Mouse (Mus musculus): Measurements from ENCODE around the gene Ubl4a.
"Not testable (repeated sequence)": the region's sequence is repeated elsewhere in the genome, so short reads cannot be mapped to it uniquely, and the experiment has no call there.

The Ubl4a gene

DNA sequence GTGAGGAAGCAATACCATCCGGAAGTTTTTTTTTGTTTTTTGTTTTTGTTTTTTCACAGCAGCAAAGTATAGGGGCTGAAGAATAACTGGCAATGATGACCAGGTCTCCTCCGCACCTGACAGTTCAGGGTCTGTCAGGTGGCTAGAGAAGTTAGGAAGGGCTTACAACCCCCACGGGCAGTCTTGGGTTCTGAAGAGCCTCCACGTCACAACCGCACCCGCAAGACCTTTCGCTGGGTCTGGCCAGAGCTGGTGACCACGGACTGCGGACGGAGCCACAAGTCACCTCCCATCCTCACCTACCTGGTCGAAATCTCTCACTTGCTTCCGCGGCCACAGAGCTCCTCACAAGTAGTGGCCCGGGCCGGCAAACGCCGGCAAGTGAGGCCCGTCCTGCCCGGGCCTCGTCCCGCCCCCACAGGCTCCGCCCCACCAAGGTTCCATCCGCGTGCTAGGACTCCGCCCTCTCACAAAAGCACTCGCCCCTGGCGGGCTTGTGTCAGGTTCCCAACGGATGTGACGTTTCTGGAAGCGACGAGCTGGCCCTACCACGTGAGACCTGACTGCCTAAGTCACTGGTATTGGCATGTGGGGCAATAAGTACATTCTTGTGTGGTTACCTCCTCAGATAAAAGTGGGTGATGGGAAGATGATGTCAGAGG is at the start of gene Ubl4a, which contains the start of gene Slc10a3:
Ubl4a (minus strand) TSS at position 331 of the 662 bp plus-strand sequence.
Slc10a3 (minus strand) TSS at position 462 of the 662 bp plus-strand sequence.
- DNase-seq: peak; percentile 87

DNA sequence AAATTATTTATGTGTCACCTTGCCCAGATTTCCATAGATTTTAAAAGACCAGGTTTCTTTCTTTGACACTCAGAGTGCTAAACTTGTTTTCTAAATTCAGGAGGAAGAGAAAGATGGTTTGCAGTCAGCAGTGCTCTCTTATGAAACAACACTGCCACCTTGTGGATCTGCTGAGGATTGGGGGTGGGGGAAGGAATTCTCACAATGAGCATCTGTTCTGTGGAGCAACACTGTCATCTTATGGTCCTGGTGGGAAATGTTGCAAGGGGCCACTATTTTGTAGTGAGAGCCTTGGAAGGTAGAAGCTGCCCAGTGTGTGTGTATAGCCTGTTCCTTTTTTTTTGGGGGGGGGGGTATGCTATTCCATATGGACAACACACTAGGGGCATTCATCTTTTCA is 40.4 kb upstream of the Ubl4a start:
- peak; percentile 76 for DNase-seq

DNA sequence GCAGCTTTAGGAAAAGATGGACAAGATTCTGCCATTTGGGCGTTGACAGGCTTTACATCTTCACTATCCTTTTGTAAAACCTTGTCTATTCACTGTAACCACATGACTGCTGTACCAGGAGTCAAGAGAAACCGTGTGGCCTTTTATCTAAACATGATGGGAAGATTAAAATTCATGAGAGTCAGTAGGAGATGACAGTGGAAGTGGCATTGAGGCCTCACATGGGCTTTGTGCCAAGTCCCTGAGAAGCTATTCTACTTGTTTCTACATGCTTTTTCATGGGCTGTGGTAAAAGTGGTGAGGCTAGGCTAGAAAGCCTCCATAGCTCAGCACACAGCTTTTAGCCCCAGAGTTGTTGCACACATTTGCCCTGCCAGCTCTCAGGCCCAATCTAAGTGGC is 35.3 kb upstream of the Ubl4a start:
- DNase-seq: no peak

DNA sequence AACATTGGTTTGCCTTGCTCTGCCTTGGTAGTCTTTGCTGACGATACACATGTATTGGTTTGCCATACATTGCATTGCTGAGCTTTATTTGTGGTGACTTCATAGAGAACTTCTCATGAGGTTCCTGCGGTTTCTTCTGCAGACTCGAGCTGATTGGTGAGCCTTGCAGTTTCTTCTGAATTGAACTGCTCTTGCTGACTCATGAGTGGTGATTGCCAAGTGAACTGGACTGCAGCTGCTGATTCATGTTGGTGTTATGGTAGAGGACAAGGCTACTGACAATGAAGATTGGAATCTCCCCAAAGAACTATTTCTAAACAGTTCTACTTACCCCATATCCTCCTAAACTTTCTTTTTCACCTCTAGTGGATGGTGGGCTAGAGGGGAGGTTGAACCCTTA is 27.1 kb upstream of the Ubl4a start:
- DNase-seq: no peak

DNA sequence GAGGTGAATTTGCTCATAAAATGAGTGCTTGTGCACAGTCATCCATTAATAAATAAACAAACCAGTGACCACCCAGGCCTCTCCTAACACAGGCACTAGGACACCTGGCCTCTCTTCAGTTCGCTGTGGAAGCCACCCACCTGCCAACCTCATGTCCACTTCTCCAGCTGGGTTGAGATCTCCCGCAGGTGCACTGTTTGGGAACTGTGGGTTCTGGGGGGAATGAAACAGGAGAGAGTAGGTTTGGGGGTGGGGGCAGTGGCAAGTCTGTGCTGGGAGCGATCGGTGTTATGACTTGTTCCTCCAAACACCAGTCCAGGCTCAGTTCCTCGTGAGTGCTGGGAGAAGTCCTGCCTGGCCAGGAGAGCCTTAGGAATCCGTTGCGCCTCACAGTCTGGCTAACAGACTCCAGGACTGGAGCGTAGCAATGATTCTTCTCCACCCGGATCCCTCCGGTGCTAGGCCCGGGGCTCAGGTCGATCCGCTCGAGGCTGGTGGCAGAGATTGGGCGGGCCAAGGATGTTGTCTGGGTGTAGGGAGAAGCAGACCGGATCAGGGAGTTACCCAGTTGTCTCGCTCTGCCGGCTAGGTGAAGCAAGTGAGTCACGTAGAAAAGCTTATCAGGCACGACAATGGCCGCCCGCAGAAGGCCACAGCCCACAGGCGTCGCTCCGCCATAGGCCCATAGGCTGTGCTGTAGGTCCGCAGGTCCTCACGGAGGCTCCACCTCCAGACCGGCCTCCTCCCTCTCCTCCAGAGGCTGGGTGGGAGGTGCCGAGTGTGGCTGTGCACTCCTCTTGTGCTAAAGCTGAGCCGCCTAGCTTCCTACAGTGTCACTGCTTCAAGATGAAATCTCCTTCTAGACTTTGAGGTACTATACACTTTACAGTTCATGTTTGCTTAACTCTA is 19.8 kb upstream of the Ubl4a start, which contains the start of the genes Fam3a and Ikbkg:
Fam3a (minus strand) TSS at position 738 of the 909 bp plus-strand sequence.
Ikbkg (plus strand) TSS at position 756 of the 909 bp plus-strand sequence.
- peak; percentile 87 for DNase-seq

DNA sequence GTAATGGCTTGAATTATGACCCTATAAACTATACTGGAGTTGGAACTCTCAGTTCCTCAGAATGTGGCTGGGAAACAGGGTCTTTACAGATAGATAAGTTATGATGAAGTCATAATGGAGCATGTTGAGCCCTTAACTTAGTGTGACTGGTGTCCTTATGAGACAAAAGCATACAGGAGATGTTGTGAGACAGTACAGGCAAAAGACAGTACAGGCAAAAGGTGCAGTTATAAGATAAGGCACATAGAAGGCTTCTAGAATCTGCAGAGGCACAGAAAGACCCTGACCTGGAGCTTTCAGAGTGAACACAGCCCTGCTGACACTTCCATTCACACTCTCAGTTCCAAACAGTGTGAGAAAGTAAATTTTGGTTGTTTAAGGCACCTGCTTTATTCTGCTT is 15.1 kb upstream of the Ubl4a start:
- DNase-seq: no peak

DNA sequence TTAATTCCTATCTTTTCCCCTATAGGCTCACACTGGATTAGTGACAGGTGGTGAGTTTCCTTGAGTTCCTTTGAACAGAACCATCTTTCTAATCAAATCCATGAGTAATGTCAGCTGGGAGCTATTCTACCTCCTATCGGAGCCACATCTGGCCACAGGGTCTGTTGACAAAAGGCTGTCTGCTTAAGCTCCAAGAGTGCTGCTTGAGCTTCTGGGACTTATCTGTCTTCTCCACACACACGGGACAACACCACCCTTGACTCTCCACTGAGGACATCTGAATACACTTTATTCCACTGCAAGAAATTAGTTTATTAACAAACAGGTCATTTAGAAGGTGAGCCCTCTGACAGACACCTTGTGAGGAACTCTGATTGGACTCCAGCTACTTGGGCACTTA is 11.4 kb upstream of the Ubl4a start:
- DNase-seq: no peak

DNA sequence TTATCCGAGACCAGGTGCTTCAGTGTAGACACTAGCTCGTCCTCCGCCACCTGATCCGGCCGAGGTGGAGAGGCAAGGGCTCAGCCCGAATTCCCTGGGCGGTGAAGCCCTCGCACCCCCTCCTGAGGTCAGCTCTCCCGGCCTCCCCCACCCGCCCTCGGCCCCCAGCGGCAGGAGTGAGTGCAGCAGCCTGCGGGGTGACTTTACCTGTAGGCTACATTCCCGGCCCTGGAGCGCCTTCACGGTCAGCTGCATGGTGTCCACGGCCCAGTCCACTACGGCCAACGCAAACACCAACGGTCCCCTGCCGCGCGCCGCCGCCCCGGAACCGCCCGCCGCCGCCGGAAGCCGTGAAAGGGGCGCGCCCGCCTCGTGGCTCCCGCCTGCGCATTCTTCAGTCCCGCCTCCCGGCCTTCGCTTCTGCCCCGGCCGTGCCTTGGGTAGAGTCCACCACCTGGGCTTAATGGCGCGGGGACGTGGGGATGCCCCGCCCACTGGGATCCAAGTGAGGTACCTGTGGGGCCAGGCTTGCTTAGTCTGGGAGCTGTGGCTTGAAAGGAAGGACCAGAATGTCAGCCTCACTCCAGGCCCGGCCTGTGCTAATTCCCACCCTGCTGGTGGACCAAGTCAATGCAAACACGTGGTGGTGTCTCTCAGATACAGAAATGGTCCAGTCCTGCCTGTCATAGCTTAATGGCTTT is 4.7 kb downstream of the Ubl4a start:
- DNase-seq: peak; percentile 66

DNA sequence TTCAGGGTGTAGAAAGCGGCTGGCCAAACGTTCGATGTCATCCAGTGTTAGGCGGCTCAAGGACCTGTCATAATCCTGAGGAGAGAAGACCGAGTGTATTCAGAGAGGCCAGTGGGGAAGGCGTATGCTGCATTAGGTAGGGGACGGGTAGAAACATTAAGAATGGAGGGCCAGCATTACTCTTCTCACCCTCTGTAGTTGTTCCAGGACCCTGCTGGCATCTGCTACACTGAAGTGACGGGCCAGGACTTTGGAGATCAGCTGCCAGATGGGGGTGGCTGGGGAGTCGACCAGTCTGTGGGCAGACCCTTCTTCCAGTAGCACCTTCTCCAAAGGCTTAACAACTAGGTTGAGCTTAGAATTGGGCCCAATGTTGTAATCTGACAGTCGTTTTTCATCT is 5.5 kb downstream of the Ubl4a start:
- DNase-seq: no peak

DNA sequence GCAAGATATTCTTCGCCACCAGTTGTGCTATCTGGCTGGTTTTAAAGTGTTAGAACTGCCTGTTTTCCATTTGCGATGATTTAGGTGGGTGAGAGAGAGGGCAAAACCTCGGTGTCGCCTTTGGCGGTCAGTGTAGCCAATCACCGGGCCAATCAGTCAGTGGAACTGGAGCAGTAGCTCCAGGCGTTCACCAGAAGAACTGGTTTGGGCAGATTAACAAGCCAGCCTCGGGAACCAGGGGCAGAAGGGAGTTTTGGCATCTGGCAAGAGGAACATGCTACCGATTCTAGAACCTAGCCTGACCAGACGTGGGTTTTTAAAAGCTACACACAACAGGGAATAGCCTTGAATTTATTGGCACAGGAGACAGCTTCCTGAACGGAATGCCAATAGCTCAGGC is 13.8 kb downstream of the Ubl4a start:
- DNase-seq: no peak

DNA sequence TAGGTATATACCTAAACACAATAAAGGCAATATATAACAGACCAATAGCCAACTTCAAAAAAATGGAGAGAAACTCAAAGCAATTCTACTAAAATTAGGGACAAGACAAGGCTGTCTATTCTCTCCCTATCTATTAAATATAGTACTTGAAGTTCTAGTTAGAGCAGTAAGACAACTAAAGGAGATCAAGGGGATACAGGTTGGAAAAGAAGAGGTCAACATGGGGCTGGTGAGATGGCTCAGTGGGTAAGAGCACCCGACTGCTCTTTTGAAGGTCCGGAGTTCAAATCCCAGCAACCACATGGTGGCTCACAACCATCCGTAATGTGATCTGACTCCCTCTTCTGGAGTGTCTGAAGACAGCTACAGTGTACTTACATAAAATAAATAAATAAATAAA is 15.9 kb downstream of the Ubl4a start:
- not testable (repeated sequence) for DNase-seq

DNA sequence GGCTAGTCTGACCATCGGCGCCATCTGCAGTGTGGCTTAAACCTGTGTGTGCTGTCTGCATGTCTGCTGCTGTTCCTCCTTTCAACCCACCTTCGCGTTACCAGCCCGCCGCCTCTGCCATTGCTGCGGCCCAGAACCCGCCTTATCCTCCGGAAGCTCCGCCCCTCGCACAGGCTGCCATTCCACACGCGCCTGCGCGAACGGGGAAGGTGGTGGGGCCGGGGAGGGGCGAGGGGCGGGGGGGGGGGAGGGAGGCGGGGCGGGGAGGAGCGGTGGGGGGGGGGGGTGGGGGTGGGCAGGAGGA is 19.6 kb downstream of the Ubl4a start, which contains the start of gene Lage3:
Lage3 (minus strand) TSS at position 152 of the 304 bp plus-strand sequence.
- peak; percentile 88 for DNase-seq

DNA sequence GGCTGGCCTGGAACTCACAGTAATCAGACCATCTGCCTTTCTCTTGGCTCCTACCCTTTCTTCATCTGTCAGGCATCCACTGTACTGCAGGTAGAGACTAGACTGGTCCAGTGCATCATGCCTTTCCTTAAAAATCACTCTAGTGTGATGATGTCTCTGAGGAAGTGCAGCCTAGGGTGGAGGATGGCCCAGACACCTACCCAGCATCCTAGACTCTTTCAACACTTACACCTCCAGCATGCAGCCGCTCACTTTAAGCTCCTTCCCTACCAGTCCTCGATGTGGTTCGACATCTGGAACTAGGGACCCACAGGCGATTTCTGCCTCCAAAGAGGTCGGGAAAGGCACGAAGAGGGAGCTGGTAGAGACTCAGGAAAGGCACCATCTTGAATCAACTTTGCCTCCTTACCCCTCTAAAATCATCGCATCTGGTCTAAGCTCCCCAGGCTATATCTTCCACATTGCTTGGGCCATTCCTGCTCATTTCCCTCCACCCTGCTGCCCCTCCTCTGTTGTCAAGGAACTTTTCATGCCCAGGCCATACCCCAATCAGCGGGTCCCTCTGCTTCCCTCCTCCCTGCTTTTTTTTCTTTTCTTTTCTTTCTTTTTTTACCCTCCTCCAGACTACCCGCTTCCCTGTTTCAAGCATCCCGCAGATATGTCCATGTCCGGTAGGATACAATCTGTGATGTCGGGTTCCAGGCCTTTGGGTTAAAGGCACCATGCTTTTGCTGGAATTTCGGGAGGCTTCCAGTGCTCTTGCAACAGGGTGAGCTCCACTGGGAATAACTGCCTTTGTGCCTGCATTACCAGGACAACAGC is 20.2 kb downstream of the Ubl4a start:
- no peak for DNase-seq

DNA sequence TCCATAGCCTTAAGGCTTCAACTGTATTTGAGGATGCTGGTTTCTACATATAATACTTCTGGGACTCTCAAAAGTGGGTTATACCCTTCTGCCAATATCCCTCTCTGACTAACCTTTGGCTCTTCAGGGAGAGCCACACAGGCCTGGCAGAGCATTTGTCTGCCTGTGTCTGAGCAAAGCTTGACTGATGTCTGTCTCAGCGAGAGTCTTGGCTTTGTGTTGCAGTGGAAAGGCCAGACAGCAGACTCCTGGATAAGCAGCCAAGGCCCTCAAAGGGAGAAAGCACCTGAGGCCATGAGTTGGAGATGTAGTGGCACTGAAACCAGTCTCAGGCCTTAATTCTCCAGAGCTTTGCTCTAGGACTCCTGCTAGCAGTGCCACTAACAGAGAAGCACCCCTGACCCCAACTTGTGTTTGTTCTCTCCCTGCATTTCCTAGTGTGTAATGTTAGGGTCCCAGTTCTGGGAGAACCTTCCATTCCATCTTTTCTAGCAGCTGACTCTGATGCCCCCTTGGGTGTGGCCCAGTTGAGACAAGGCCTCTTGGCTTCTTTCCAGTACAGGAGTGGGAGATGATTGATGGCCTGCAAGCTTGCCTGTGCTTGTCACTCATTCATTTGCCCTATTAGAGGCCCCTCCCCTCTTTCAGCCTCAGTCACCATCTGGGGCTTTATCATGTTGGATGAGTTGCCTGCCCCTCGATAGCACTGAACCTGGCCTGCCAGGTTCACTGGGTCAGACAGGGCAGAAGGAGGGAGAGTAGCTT is 42.7 kb downstream of the Ubl4a start:
- no peak for DNase-seq

DNA sequence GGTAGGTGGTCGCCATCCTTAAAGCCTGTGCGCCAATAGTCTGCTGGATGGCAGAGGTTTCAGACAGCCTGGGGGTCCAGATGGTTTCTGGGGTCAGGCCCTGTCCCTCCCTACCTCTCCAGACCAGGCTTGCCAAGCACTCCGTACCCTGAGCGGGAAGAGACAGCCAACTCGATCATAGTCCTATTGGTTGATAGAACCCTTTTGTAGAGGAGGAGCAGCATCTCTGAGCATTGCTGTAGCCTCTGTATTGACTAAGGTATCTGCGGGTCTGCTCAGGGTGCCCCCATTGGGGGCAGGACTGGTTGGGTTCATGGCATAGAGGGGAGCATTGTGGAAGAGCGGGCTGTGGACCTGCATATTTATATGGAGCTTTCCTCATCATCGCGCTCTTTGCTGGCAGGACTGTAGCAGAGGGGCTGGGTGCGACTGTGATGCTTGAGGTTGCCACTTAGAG is 43.8 kb downstream of the Ubl4a start:
- DNase-seq: no peak

DNA sequence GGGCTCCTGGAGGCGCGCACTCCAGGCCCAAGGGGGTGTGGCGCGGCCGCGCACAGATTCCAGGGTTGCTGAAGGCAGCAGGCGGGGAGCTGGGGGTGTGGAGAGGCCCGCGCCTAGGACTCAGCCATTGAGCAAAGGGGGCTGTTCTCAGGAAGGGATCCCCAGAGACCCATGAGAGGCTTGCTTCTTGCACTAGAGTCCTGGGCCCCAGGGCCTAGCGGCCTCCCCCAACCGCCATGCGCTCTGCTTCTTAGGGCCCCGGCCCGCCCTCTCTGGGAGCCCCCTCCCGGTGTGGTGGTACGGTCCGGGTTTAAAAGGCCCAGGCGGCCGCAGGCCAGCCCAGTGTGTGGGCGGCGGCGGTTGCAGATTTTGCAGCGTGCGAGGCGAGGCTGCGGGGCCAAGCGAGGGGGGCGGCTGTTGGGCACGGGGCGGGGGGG is 44.3 kb downstream of the Ubl4a start, which contains the start of gene Plxna3:
Plxna3 (plus strand) TSS at position 342 of the 437 bp plus-strand sequence.
- DNase-seq: peak; percentile 53
